Mouse (Mus musculus): ENCODE measurements around the gene Olfr60. TPM values are rescaled to one million over a fixed set of nuclear protein-coding genes. Genes with fewer than 3 reads are reported as not detected.

The Olfr60 gene
- not detected for total RNA-seq (2021)

GRCm38 (mm10) chr7:140361571-140361970 lies at the start of gene Olfr60:
Gene Olfr60, minus strand, starts transcription at chr7:140361671.
- intact Hi-C loops (cut with DNase I): no loop called here
- no peak for DNase-seq

GRCm38 (mm10) chr7:140402818-140403217 lies 41.3 kb upstream of the Olfr60 start, which contains the start of gene Olfr531:
Gene Olfr531, minus strand, starts transcription at chr7:140402918.
- intact Hi-C loops (cut with DNase I): no loop called here

GRCm38 (mm10) chr7:140376911-140377310 lies 15.4 kb upstream of the Olfr60 start:
- intact Hi-C loops (cut with DNase I): no loop called here
- DNase-seq: no peak

More at GRCm38 (mm10) chr7:140402818-140403217, 41.3 kb upstream of the Olfr60 start, which contains the start of gene Olfr531:
- no peak for DNase-seq

- intact Hi-C loops (cut with DNase I): no loop called here
- no peak for DNase-seq
These were observed 14.8 kb upstream of the Olfr60 start, which contains the start of gene Olfr530 for GRCm38 (mm10) chr7:140376231-140376630. Gene Olfr530, minus strand, starts transcription at chr7:140376331.

- intact Hi-C loops (cut with DNase I): no loop called here
- DNase-seq: no peak
These were observed 12.8 kb upstream of the Olfr60 start for GRCm38 (mm10) chr7:140374300-140374699.

- DNase-seq: no peak
- intact Hi-C loops (cut with DNase I): no loop called here
These were observed 27.8 kb downstream of the Olfr60 start, which contains the start of gene Olfr527 for GRCm38 (mm10) chr7:140333717-140334116. Gene Olfr527, plus strand, starts transcription at chr7:140334017.

- intact Hi-C loops (cut with DNase I): no loop called here
- DNase-seq: peak; percentile 7
These were observed 31.6 kb downstream of the Olfr60 start for GRCm38 (mm10) chr7:140329766-140330304.

GRCm38 (mm10) chr7:140321135-140321534 lies 40.3 kb downstream of the Olfr60 start:
- no peak for DNase-seq

GRCm38 (mm10) chr7:140320558-140320957 lies 40.9 kb downstream of the Olfr60 start, which contains the start of gene Olfr525:
Gene Olfr525, plus strand, starts transcription at chr7:140320858.
- DNase-seq: no peak
- intact Hi-C loops (cut with DNase I): loop anchor here (5.0 kb wide), 1 partner anchor 127 kb away; no protein-coding TSS in a partner anchor

More at GRCm38 (mm10) chr7:140321135-140321534, 40.3 kb downstream of the Olfr60 start:
- intact Hi-C loops (cut with DNase I): loop anchor here (5.0 kb wide), 1 partner anchor 126 kb away; no protein-coding TSS in a partner anchor

- intact Hi-C loops (cut with DNase I): loop anchor here (5.0 kb wide), 1 partner anchor 127 kb away; no protein-coding TSS in a partner anchor
- DNase-seq: no peak
These were observed 41.5 kb downstream of the Olfr60 start for GRCm38 (mm10) chr7:140319861-140320385.

- DNase-seq: no peak
- intact Hi-C loops (cut with DNase I): loop anchor here (5.0 kb wide), 1 partner anchor 52 kb away; the partner anchor contains the start of gene 5830411N06Rik
These were observed 62.1 kb downstream of the Olfr60 start for GRCm38 (mm10) chr7:140299416-140299815.

GRCm38 (mm10) chr7:140296876-140297275 lies 64.6 kb downstream of the Olfr60 start:
- no peak for DNase-seq
- intact Hi-C loops (cut with DNase I): loop anchor here (5.0 kb wide), 1 partner anchor 50 kb away; the partner anchor contains the start of gene 5830411N06Rik

GRCm38 (mm10) chr7:140295746-140296145 lies 65.7 kb downstream of the Olfr60 start:
- DNase-seq: no peak
- intact Hi-C loops (cut with DNase I): loop anchor here (5.0 kb wide), 1 partner anchor 48 kb away; the partner anchor contains the start of gene 5830411N06Rik

Other genes starting within 250 kb of the Olfr60 start
- 1 to 10 TPM; 6.1 to 6.8 TPM for gene Paox, start 245.9 kb downstream of the Olfr60 start, total RNA-seq (2021)
- 10 to 100 TPM; 55.1 to 59.6 TPM for gene Echs1, start 245.2 kb downstream of the Olfr60 start, total RNA-seq (2021)
- 10 to 100 TPM; 24.7 to 27.3 TPM for gene Mtg1, start 224.1 kb downstream of the Olfr60 start, total RNA-seq (2021)
- 10 to 100 TPM; 77.0 to 80.8 TPM for gene Sprn, start 206.8 kb downstream of the Olfr60 start, total RNA-seq (2021)
- not detected for gene Olfr522, start 196.9 kb downstream of the Olfr60 start, total RNA-seq (2021)
- gene Olfr523, start 188.5 kb downstream of the Olfr60 start, total RNA-seq (2021): not detected
- gene Olfr524, start 155.7 kb downstream of the Olfr60 start, total RNA-seq (2021): not detected
- under 1 TPM; 0.32 to 0.58 TPM for gene Cd163l1, start 143.4 kb downstream of the Olfr60 start, total RNA-seq (2021)
- not detected for gene 5830411N06Rik, start 114.4 kb downstream of the Olfr60 start, total RNA-seq (2021)
- gene Olfr525, start 40.8 kb downstream of the Olfr60 start, total RNA-seq (2021): not detected
- not detected for gene Olfr527, start 27.7 kb downstream of the Olfr60 start, total RNA-seq (2021)
- gene Olfr530, start 14.7 kb upstream of the Olfr60 start, total RNA-seq (2021): not detected
- not detected for gene Olfr531, start 41.2 kb upstream of the Olfr60 start, total RNA-seq (2021)
- gene Olfr532, start 60.0 kb upstream of the Olfr60 start, total RNA-seq (2021): not detected
- not detected for gene Olfr533, start 101.7 kb upstream of the Olfr60 start, total RNA-seq (2021)
- gene Olfr535, start 122.5 kb upstream of the Olfr60 start, total RNA-seq (2021): not detected
- gene Olfr536, start 145.7 kb upstream of the Olfr60 start, total RNA-seq (2021): not detected
- gene Olfr538, start 206.2 kb upstream of the Olfr60 start, total RNA-seq (2021): not detected
- gene Olfr46, start 239.6 kb upstream of the Olfr60 start, total RNA-seq (2021): under 1 TPM in 1 of 2 experiments, not detected in 1; 0.10 TPM

Data from left cerebral cortex, postnatal 4 days (tissue).